Mouse (Mus musculus): ENCODE measurements around the gene Zap70. TPM values are rescaled to one million over a fixed set of nuclear protein-coding genes. Genes with fewer than 3 reads are reported as not detected.

Gene Zap70
- polyA plus RNA-seq, 1 experiment from 2014 or later, result not detected

GRCm38 (mm10) chr1:36753932-36754675 lies 7.5 kb upstream of the Zap70 start:
- no peak overlapping the region for H3K4me3 ChIP-seq
- no peak overlapping the region for H3K27ac ChIP-seq
- WGBS (ENCODE audit: insufficient replicate concordance), result 39% methylated on average over 6 of the region's 6 CpGs
- no peak overlapping the region for H3K9ac ChIP-seq
- H3K9me3 ChIP-seq (replicated peaks), result no peaks in the 10 kb centered on the region
- no peak overlapping the region for H3K4me2 ChIP-seq
- no peak for ATAC-seq
- peaks cover 7% of the 10 kb centered on the region for H3K27me3 ChIP-seq (replicated peaks)
- no peaks in the 10 kb centered on the region for H3K36me3 ChIP-seq
- H3K4me1 ChIP-seq, result peaks cover 5% of the 10 kb centered on the region; the same call in 1 of the 2 replicates

GRCm38 (mm10) chr1:36758553-36758952 lies 3.0 kb upstream of the Zap70 start:
- peaks cover 7% of the 10 kb centered on the region for H3K27me3 ChIP-seq (replicated peaks)
- H3K4me3 ChIP-seq, result no peak overlapping the region
- WGBS (ENCODE audit: insufficient replicate concordance), result 77% methylated on average over 9 of the region's 9 CpGs
- no peak overlapping the region for H3K27ac ChIP-seq
- H3K4me2 ChIP-seq, result no peak overlapping the region
- H3K9me3 ChIP-seq (replicated peaks), result no peaks in the 10 kb centered on the region
- ATAC-seq, result no peak
- H3K36me3 ChIP-seq, result no peaks in the 10 kb centered on the region
- H3K4me1 ChIP-seq, result peaks cover 5% of the 10 kb centered on the region; the same call in 1 of the 2 replicates
- no peak overlapping the region for H3K9ac ChIP-seq

- Histone ChIP-seq H3K36me3 (no peaks in the 10 kb centered on the region), H3K4me3 (no peak overlapping the region), H3K4me1 (peaks cover 4% of the 10 kb centered on the region; the same call in 1 of the 2 replicates), H3K27ac (no peak overlapping the region), H3K4me2 (no peak overlapping the region), H3K27me3 (replicated peaks) (peaks cover 7% of the 10 kb centered on the region), H3K9ac (no peak overlapping the region), H3K9me3 (replicated peaks) (no peaks in the 10 kb centered on the region)
- no peak for ATAC-seq
- WGBS (ENCODE audit: insufficient replicate concordance), result 73% methylated on average over 18 of the region's 18 CpGs
Observed at GRCm38 (mm10) chr1:36759076-36759475, 2.5 kb upstream of the Zap70 start.

GRCm38 (mm10) chr1:36760401-36760800 lies 1.2 kb upstream of the Zap70 start:
- Histone ChIP-seq H3K4me2 (no peak overlapping the region), H3K9me3 (replicated peaks) (no peaks in the 10 kb centered on the region), H3K4me3 (no peak overlapping the region), H3K27me3 (replicated peaks) (peaks cover 5% of the 10 kb centered on the region), H3K36me3 (no peaks in the 10 kb centered on the region), H3K9ac (no peak overlapping the region), H3K27ac (no peak overlapping the region), H3K4me1 (no peaks in the 10 kb centered on the region)
- WGBS (ENCODE audit: insufficient replicate concordance), result 55% methylated on average over 9 of the region's 9 CpGs
- no peak for ATAC-seq

GRCm38 (mm10) chr1:36761061-36761460 lies 537 bp upstream of the Zap70 start:
- H3K36me3 ChIP-seq, result no peaks in the 10 kb centered on the region
- H3K4me1 ChIP-seq, result no peaks in the 10 kb centered on the region
- no peak overlapping the region for H3K4me3 ChIP-seq
- H3K4me2 ChIP-seq, result no peak overlapping the region
- H3K9ac ChIP-seq, result no peak overlapping the region
- no peaks in the 10 kb centered on the region for H3K9me3 ChIP-seq (replicated peaks)
- 61% methylated on average over 8 of the region's 8 CpGs for WGBS (ENCODE audit: insufficient replicate concordance)
- H3K27ac ChIP-seq, result no peak overlapping the region
- ATAC-seq, result no peak
- peaks cover 4% of the 10 kb centered on the region for H3K27me3 ChIP-seq (replicated peaks)

- H3K4me1 ChIP-seq, result peaks cover 8% of the 10 kb centered on the region; the same call in 1 of the 2 replicates
- no peak for ATAC-seq
- no peak overlapping the region for H3K4me3 ChIP-seq
- H3K4me2 ChIP-seq, result no peak overlapping the region
- no peak overlapping the region for H3K27ac ChIP-seq
- no peaks in the 10 kb centered on the region for H3K36me3 ChIP-seq
- peaks cover 19% of the 10 kb centered on the region for H3K27me3 ChIP-seq (replicated peaks)
- H3K9ac ChIP-seq, result no peak overlapping the region
- no peaks in the 10 kb centered on the region for H3K9me3 ChIP-seq (replicated peaks)
- WGBS (ENCODE audit: insufficient replicate concordance), result 25% methylated on average over 4 of the region's 4 CpGs
Observed at GRCm38 (mm10) chr1:36766431-36767205, 5.0 kb downstream of the Zap70 start.

GRCm38 (mm10) chr1:36767321-36767720 lies 5.7 kb downstream of the Zap70 start:
- 43% methylated on average over 10 of the region's 10 CpGs for WGBS (ENCODE audit: insufficient replicate concordance)
- Histone ChIP-seq H3K9ac (no peak overlapping the region), H3K27ac (no peak overlapping the region), H3K4me3 (no peak overlapping the region), H3K9me3 (replicated peaks) (no peaks in the 10 kb centered on the region), H3K4me1 (peaks cover 8% of the 10 kb centered on the region; the same call in 1 of the 2 replicates), H3K27me3 (replicated peaks) (peaks cover 22% of the 10 kb centered on the region), H3K4me2 (no peak overlapping the region), H3K36me3 (no peaks in the 10 kb centered on the region)
- no peak for ATAC-seq

GRCm38 (mm10) chr1:36768786-36769185 lies 7.2 kb downstream of the Zap70 start:
- H3K9me3 ChIP-seq (replicated peaks), result no peaks in the 10 kb centered on the region
- H3K4me3 ChIP-seq, result no peak overlapping the region
- H3K4me2 ChIP-seq, result no peak overlapping the region
- 67% methylated on average over 5 of the region's 5 CpGs for WGBS (ENCODE audit: insufficient replicate concordance)
- peaks cover 22% of the 10 kb centered on the region for H3K27me3 ChIP-seq (replicated peaks)
- H3K36me3 ChIP-seq, result no peaks in the 10 kb centered on the region
- H3K4me1 ChIP-seq, result peaks cover 8% of the 10 kb centered on the region; the same call in 1 of the 2 replicates
- ATAC-seq, result no peak
- H3K9ac ChIP-seq, result no peak overlapping the region
- no peak overlapping the region for H3K27ac ChIP-seq

- Histone ChIP-seq H3K9ac (no peak overlapping the region), H3K9me3 (replicated peaks) (no peaks in the 10 kb centered on the region), H3K27ac (no peak overlapping the region), H3K4me1 (peaks cover 8% of the 10 kb centered on the region; the same call in 1 of the 2 replicates), H3K4me3 (no peak overlapping the region), H3K4me2 (no peak overlapping the region), H3K27me3 (replicated peaks) (peaks cover 22% of the 10 kb centered on the region), H3K36me3 (no peaks in the 10 kb centered on the region)
- ATAC-seq, result no peak
- WGBS (ENCODE audit: insufficient replicate concordance), result 63% methylated on average over 1 of the region's 1 CpGs
Observed at GRCm38 (mm10) chr1:36769951-36770350, 8.4 kb downstream of the Zap70 start.

- H3K9me3 ChIP-seq (replicated peaks), result no peaks in the 10 kb centered on the region
- no peak overlapping the region for H3K9ac ChIP-seq
- H3K4me2 ChIP-seq, result peak overlapping the region; percentile 50
- H3K4me1 ChIP-seq, result peaks cover 8% of the 10 kb centered on the region; the same call in 1 of the 2 replicates
- no peak overlapping the region for H3K27ac ChIP-seq
- H3K27me3 ChIP-seq (replicated peaks), result peaks cover 22% of the 10 kb centered on the region
- H3K4me3 ChIP-seq, result peak overlapping the region; percentile 26
- 14% methylated on average over 27 of the region's 27 CpGs for WGBS (ENCODE audit: insufficient replicate concordance)
- H3K36me3 ChIP-seq, result no peaks in the 10 kb centered on the region
- ATAC-seq, result no peak
Observed at GRCm38 (mm10) chr1:36770998-36771397, 9.4 kb downstream of the Zap70 start.

- H3K36me3 ChIP-seq, result no peaks in the 10 kb centered on the region
- H3K9me3 ChIP-seq (replicated peaks), result no peaks in the 10 kb centered on the region
- H3K4me1 ChIP-seq, result peaks cover 6% of the 10 kb centered on the region; the same call in 1 of the 2 replicates
- no peak overlapping the region for H3K4me2 ChIP-seq
- H3K4me3 ChIP-seq, result no peak overlapping the region
- no peak overlapping the region for H3K9ac ChIP-seq
- H3K27ac ChIP-seq, result no peak overlapping the region
- ATAC-seq, result no peak
- WGBS (ENCODE audit: insufficient replicate concordance), result 67% methylated on average over 9 of the region's 9 CpGs
- H3K27me3 ChIP-seq (replicated peaks), result peaks cover 22% of the 10 kb centered on the region
Observed at GRCm38 (mm10) chr1:36772198-36772934, 10.8 kb downstream of the Zap70 start.
